Mouse (Mus musculus) cortical plate, adult 2 months (tissue): Measurements from ENCODE around the gene 1190002N15Rik. TPM values are rescaled to one million over a fixed set of nuclear protein-coding genes. Genes with fewer than 3 reads are reported as not detected.

Experiments
- H3K27ac ChIP-seq: fragments of 200-500 bp; 2 replicates; pipeline ENCODE4 v1.5.1; 2012; ENCODE audit warnings: low read length, control low read depth, inconsistent platforms; ENCODE audit not compliant: insufficient read depth
- H3K4me1 ChIP-seq: fragments of 200-500 bp; 2 replicates; pipeline ENCODE4 v1.6.1; 2011; ENCODE audit warnings: low read length; ENCODE audit not compliant: control insufficient read depth, insufficient read depth
- H3K4me3 ChIP-seq: fragments of 200-500 bp; 2 replicates; pipeline ENCODE4 v1.5.1; 2011; ENCODE audit warnings: mild to moderate bottlenecking, low read length, control low read depth; ENCODE audit not compliant: insufficient read depth
- CTCF ChIP-seq: fragments of 200-500 bp; IDR thresholded peaks from 2 replicates; pipeline ENCODE4 v1.5.1; 2011; ENCODE audit warnings: mild to moderate bottlenecking, control low read depth, low read length; ENCODE audit not compliant: insufficient read depth; ENCODE audit errors: extremely low read depth
- POLR2A ChIP-seq: fragments of 200-500 bp; IDR thresholded peaks from 2 replicates; pipeline ENCODE4 v1.6.1; 2011; ENCODE audit warnings: mild to moderate bottlenecking, low read length, control low read depth; ENCODE audit not compliant: insufficient read depth; ENCODE audit errors: extremely low read depth
- polyA plus RNA-seq: library from polyadenylated mRNA; depleted of rRNA; stranded (reverse); fragments of >200 nt; gene quantifications from 2 replicates; pipeline ENCODE4 v1.2.3, GENCODE M21; 2012; rRNA removed

The 1190002N15Rik gene
- polyA plus RNA-seq, 1 experiment = 28.5 TPM

DNA sequence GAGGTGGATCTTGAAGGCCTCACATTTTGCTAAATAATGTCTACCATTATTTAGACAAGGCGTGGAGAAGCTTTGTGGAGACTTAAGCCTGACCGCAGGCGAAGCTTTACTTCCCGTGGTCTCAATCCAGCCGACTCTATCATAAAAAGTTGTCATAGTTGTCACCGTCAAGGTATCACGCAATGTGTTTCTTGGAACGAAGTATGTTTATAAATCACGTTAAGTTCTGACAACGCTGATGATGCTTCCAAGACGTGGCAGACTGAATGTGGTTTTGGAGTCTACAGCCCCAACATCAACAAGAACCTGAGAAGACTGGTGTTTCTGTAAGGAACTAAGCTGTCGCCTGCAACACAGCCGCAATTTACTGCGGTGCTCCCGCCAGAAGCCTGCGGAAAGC lies 56.8 kb downstream of the 1190002N15Rik start:
- no peak overlapping the region for H3K27ac ChIP-seq

DNA sequence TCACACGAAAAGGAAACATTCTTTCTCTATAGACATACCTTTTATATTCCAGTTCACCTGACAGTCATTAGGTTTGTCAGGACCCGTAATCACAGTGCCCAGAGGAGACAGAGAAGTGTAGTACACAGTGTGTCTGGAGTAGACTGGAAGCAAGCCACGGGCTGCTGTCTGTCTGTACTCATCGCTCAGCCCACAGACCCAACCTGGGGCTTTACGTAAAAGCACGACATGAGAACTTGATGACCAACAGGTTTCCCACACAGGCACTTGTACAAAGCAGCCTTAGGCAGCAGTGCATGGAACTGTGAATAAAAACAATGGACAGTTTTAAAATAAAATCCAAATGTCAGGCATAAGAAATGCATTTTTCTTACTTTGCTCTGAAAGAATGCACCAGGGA lies 58.5 kb downstream of the 1190002N15Rik start:
- no peak for TF ChIP-seq POLR2A
- no peak for TF ChIP-seq CTCF
- H3K4me3 ChIP-seq = no peak overlapping the region
- H3K4me1 ChIP-seq = no peaks in the 10 kb centered on the region
- no peak overlapping the region for H3K27ac ChIP-seq

More for the DNA sequence above, 56.8 kb downstream of the 1190002N15Rik start:
- TF ChIP-seq POLR2A = no peak
- TF ChIP-seq CTCF = no peak
- Histone ChIP-seq H3K4me3 (no peak overlapping the region), H3K4me1 (no peaks in the 10 kb centered on the region)

DNA sequence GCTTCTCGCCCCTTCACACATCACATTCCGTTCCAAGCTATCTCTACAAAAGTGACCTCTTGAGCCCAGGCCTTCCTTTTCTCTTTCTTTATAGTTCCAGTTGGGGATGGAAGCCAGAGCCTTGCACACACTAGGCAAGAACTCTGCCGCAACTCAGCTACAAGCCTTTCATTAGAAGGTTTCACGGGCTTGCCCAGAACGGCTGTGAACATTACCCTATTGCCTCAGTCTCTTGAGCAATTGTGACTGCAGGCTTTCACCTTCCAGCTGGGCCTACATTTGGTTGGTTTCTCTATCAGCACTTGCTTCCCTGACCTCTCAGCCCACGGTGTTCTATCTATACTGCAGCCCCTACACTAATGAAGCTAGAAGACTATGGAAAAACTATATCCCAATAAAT lies 58.9 kb downstream of the 1190002N15Rik start:
- no peaks in the 10 kb centered on the region for H3K4me1 ChIP-seq
- no peak overlapping the region for H3K4me3 ChIP-seq
- TF ChIP-seq POLR2A (no peak), CTCF (no peak)

GRCm38 (mm10) chr9:94475973-94476372 lies 61.9 kb downstream of the 1190002N15Rik start:
- no peak for TF ChIP-seq POLR2A
- no peak for TF ChIP-seq CTCF
- Histone ChIP-seq H3K4me3 (no peak overlapping the region), H3K27ac (no peak overlapping the region), H3K4me1 (no peaks in the 10 kb centered on the region)

More for the DNA sequence above, 58.9 kb downstream of the 1190002N15Rik start:
- no peak overlapping the region for H3K27ac ChIP-seq

DNA sequence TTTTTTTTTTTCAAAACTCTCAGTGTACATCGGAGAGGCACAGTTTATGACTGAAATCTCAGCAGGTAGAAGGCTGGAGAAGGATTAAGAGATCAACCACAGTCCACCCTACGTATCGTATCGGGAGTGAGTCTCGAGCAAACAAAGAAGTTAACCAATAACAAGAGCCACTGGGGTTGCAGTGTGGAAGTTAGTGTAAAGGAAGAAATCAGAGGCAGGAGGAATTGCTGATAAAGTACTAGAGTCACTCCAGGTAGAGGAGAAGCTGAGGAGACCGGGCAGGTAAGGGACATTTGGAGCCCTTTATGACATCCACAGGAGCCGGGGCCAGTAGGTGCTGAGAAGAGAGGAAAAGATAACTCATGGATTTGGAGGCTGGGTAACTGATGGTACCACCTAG lies 64.0 kb downstream of the 1190002N15Rik start:
- H3K4me1 ChIP-seq = no peaks in the 10 kb centered on the region
- no peak for TF ChIP-seq CTCF
- no peak for TF ChIP-seq POLR2A
- H3K4me3 ChIP-seq = no peak overlapping the region
- H3K27ac ChIP-seq = no peak overlapping the region

DNA sequence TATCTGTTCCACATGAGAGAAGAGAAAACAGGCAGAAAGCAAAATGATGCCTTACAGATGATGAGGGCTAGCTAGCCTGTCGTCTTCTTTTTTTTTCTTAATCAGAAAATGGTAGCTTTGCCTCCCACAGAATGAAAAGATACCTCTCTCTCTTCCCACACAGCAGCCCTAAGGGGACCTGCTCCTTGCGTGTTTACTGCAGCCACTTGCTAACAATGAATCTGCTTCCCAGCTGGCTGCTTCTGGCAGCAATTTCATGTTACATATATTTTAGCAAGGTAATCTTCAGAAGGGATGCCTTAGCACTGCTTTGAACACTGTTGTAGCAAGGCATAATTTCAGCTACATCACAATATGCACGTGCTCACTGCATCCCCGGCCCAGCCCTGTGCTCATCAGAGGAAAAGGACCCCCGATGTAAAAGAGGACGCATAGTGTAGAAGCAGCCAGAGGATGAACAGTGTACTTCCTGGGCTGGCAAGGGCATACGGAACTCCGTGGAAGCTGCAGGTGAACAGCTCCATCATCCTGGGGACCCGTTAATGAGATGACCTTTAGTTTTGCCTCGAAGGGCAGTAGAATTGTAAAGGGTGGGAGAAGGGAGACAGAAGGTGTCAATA lies 64.8 kb downstream of the 1190002N15Rik start:
- Histone ChIP-seq H3K4me3 (no peak overlapping the region), H3K27ac (no peak overlapping the region), H3K4me1 (no peaks in the 10 kb centered on the region)
- no peak for TF ChIP-seq POLR2A

GRCm38 (mm10) chr9:94471485-94471884 lies 66.4 kb downstream of the 1190002N15Rik start:
- Histone ChIP-seq H3K27ac (no peak overlapping the region), H3K4me1 (no peaks in the 10 kb centered on the region), H3K4me3 (no peak overlapping the region)
- TF ChIP-seq POLR2A (no peak), CTCF (no peak)

Other genes with a start within 250 kb of the 1190002N15Rik start
- 15.9 and 16.0 TPM in 2 replicates for gene Slc9a9, start 131.8 kb upstream of the 1190002N15Rik start, polyA plus RNA-seq